Mouse (Mus musculus) brain, embryonic 14.5 days (tissue): Measurements from ENCODE around the gene Lbx2.

Source experiments
- CTCF ChIP-seq: fragments of 200-500 bp; IDR thresholded peaks from 2 replicates; pipeline ENCODE4 v1.5.1; 2012; ENCODE audit warnings: inconsistent platforms, mild to moderate bottlenecking, moderate library complexity, borderline replicate concordance; ENCODE audit not compliant: insufficient read depth, insufficient read length; ENCODE audit errors: extremely low read depth
- POLR2A ChIP-seq: fragments of 200-500 bp; IDR thresholded peaks from 2 replicates; pipeline ENCODE4 v1.6.1; 2012; ENCODE audit warnings: mild to moderate bottlenecking, inconsistent platforms, borderline replicate concordance; ENCODE audit not compliant: poor library complexity, insufficient read depth, insufficient read length, severe bottlenecking; ENCODE audit errors: extremely low read depth

GRCm38 (mm10) chr6:83049367-83049766 is 36.8 kb upstream of the Lbx2 start:
- TF ChIP-seq CTCF (no peak), POLR2A (no peak)
